Mouse (Mus musculus) adrenal gland (tissue): ENCODE results near the gene Pm20d1.
"Not testable (repeated sequence)": the region's sequence is repeated elsewhere in the genome, so short reads cannot be mapped to it uniquely, and the experiment has no call there.

ENCODE experiments used
- intact Hi-C: fragments of 180-260 bp; cut with DNase I; formaldehyde crosslinking; loops from one replicate; pipeline ENCODE4 v1.15.1; 2025

Pm20d1 gene

GRCm38 (mm10) chr1:131771440-131771839, 25.7 kb upstream of the Pm20d1 start:
- intact Hi-C loops, result no loop called here

- intact Hi-C loops, result no loop called here
Observed at GRCm38 (mm10) chr1:131794591-131794990, 2.6 kb upstream of the Pm20d1 start.

GRCm38 (mm10) chr1:131795171-131795570, 2.0 kb upstream of the Pm20d1 start:
- intact Hi-C loops, result no loop called here

DNA sequence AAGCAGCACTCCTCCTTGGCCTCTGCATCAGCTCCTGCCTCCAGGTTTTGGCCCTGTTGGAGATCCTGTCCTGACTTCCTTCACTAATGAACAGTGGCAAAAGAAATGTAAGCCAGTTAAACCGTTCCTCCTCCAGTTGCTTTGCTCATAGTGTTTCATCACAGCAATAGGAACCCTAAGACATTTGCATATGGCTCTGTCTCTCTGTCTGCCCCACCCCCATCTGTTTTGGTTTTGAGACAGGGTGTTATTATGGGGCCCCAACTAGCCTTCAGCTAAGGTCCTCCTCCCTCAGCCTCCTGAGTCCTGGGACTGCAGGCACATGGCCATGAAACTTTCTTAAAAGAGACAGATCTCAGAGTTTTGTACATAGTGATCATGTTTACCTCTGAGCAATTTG, 2.8 kb downstream of the Pm20d1 start:
- intact Hi-C loops, result no loop called here

DNA sequence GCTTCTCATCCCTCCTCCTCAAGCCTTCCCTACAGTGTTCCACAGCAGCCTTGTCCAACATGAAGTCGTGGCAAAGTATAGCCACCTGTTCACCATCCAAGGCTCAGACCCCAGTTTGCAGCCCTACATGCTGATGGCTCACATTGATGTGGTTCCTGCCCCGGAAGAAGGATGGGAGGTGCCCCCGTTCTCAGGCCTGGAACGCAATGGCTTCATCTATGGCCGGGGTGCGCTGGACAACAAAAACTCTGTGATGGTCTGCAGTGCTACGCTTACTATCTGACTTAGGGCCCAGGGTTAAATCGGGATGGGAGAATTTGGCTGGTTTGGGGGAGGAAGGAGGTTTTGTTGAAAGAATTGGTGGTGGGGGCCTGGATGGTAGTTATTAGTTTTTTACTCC, 3.9 kb downstream of the Pm20d1 start:
- intact Hi-C loops, result no loop called here

DNA sequence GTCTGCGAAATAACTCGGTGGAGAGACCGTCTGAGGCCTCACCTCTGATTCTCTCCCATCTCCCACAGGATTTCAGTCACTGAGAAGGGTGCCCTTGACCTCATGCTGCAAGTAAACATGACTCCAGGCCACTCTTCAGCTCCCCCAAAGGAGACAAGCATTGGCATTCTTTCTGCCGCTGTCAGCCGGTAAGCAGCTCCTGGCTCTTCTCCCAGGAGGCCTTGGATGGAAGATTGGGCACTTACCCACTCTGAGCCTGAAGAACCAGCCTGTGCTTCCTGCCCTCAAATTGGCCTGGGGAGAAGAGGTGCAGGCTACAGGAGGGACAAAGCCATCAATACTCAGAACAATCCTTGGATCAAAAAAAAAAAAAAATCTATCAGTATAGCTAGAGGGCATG, 5.5 kb downstream of the Pm20d1 start:
- intact Hi-C loops, result no loop called here

DNA sequence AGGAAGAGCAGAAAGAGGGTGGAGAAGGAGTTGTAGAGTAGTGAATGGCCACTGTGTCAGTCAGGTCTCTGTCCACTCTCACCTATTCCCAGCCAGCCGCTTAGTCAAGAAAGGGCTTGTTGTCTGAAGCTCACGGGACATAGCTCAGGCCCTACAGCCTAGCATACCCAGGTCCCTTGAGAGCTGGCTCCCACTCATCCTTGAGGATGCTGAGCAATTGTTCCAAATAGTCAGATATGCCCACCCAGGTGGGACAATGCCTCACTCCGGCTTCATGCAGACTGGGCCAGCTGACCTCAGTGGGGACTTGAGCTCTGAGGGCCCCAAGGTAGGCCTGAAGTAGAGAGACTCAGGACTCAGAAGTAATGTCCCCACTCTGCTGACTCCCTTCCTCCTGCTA, 7.0 kb downstream of the Pm20d1 start:
- intact Hi-C loops, result no loop called here

- intact Hi-C loops, result no loop called here
Observed at GRCm38 (mm10) chr1:131808986-131809385, 11.8 kb downstream of the Pm20d1 start.

DNA sequence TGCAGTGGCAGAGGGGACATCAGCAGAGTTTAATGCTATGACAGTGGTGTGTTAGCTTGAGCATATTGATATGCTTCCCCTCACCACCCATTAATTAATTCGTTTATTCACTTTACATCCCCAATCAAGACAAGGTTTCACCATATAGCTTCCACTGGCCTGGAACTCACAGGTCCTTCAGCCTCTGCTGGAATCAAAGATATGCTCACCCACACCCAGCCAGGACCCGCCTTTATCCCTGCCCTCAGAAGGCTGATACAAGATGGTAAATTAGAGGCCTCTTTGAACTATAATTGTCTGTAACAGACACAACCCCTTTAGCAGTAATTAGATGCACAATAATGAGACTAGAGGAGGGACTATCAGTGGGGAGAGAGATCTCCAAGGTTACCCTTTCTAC, 12.5 kb downstream of the Pm20d1 start:
- intact Hi-C loops, result no loop called here

GRCm38 (mm10) chr1:131811393-131811792, 14.2 kb downstream of the Pm20d1 start:
- intact Hi-C loops, result no loop called here

DNA sequence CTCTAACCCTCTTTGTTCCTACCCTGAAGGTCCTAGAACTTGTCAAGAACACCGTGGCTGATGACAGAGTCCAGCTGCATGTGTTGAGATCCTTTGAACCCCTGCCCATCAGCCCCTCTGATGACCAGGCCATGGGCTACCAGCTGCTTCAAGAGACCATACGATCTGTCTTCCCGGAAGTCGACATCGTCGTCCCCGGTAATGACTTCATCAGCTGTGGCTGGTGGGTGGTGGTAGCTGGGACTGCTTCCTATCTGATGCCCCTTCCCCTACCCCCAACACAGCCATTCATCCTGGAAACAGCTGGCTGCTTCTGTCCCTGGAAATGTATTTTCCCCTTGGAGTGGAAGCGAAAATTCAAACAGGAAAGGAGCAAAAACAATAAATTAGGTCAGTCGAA, 14.8 kb downstream of the Pm20d1 start:
- intact Hi-C loops, result no loop called here

DNA sequence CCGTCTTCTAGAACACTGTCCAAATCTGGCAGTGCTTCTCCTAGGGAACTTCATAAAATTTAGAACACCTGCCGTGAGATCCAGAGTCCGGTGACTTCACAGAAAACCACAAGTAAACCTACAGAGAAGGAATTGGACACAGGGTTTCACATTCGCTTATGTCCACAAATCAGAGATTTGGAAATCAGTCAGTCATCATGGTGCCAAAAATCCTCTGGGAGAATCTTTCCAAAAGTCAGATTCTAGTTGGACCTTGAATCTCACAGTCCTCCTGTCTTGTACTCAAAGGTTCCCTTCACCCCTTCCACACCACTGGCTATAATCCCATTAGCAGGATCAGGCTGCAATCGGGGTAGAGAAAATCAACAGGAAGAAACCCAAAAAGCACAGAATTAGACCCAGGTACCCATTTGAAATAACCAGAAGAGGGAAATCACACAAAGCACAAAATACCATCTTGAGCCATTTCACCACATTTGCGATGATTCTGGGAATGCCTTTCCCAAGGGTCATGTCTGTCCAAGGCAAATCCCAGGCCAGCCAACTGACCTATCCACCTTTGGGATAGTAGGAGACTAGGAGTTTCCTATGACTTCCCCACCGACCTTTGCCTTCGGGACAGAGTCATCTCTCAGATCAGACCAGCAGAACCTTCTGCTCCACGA, 15.6 kb downstream of the Pm20d1 start:
- intact Hi-C loops, result no loop called here

DNA sequence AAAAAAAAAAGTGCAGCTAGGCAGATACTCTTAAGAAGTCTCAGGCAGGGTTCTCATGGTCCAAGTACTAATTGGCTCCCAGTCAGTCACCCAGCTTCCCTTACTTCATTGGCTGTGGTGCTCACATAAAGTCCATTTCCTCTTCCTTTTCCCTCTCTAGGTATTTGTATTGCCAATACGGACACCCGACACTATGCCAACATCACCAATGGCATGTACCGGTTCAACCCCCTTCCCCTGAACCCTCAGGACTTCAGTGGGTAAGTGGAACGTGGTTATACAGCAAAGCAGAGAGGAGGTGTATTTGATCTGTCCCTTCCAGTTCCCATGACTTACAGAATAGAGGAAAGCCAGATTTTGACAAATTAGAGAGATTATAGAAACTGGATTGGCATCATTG, 16.6 kb downstream of the Pm20d1 start:
- intact Hi-C loops, result no loop called here

- intact Hi-C loops, result no loop called here
Observed at GRCm38 (mm10) chr1:131814191-131814590, 17.0 kb downstream of the Pm20d1 start.

DNA sequence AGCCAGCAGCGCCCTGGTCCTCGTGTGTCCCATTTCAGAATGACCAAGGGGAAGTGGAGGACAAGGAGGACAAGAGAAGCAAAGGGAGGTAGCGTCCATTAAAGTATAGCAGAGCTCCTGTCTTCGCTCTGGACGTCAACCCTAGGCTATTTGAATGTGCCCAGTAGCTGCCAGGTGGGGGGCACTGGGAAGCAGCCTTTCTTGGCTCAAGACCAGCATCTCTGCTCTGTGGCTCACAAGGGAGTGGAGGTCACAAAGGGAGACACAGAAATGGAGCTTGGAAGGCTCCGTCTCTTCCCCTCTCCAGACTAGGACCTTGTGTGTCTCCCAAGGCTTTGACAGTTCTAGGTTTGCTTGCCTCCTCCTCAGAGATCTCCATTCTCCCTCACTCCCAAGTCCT, 19.7 kb downstream of the Pm20d1 start:
- intact Hi-C loops, result no loop called here

- intact Hi-C loops, result not testable (repeated sequence)
Observed at GRCm38 (mm10) chr1:131820353-131820752, 23.2 kb downstream of the Pm20d1 start.

DNA sequence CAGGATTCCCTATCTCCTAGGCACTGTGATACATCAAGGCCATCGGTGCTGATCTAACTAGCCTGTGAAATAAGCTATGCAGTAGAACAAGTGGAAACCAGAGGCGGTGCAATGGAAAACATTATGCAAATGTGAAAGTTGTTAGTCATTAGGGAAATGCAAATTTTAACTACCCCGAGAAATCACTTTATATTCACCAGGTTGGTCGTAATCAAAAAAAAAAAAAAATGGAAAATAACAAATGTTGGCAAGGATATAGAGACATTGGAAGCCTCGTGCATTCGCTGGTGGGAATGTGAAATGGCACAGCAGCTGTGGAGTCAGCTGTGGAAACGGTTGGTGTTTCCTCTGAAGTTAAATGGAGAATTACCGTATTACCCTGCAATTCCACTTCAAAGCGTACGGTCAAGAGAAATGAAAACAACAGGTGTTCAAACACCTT, 23.7 kb downstream of the Pm20d1 start:
- intact Hi-C loops, result no loop called here

GRCm38 (mm10) chr1:131822292-131822691, 25.1 kb downstream of the Pm20d1 start:
- intact Hi-C loops, result no loop called here

DNA sequence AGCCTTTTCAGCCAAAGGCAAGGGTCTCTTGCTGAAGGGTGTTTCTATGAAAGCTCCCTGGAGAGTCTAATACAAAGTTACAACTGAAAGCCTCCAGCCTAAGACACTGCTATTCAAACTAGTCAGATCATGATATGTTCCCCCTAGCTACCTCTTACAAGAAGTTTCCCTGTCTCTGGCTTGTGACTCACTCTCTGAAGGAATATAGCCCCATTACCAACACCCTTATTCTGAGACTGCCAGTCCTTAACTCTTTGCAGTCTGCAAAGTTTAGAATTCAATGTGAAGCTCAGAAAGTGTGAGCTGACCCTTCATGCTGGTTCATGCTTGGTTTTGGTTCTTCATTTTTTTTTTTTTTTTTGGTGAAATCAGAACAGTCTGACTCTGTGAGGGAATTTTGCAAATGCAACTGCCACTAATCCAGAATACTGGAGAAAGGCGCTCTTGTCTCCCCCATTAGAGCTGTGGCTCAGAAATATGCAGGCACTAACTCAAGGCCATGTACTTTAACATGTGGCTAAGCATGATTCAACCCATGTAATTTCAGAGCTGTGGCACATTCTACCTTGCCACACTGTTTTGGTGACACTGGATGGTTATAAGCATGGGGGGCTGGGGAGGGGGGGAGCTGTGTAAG, 25.8 kb downstream of the Pm20d1 start:
- intact Hi-C loops, result no loop called here

DNA sequence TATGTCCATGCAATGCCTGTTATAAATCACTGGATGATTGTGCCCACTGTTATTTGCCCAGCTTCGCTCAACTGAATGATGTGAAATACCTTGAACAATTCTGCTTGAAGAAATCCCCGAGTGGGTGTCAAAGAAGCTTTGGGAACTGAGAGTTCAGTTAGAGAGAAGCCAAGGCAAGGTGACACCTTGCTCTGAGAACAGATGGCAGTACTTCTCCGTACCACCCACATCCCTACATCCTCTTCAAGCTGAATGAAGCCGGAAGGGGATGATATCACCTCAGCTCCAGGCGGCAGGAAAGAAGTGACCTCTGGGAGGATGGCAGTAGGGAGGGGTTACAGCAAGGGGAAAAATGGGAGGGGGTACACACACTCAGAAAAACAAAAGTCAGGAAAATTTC, 26.4 kb downstream of the Pm20d1 start:
- intact Hi-C loops, result no loop called here

DNA sequence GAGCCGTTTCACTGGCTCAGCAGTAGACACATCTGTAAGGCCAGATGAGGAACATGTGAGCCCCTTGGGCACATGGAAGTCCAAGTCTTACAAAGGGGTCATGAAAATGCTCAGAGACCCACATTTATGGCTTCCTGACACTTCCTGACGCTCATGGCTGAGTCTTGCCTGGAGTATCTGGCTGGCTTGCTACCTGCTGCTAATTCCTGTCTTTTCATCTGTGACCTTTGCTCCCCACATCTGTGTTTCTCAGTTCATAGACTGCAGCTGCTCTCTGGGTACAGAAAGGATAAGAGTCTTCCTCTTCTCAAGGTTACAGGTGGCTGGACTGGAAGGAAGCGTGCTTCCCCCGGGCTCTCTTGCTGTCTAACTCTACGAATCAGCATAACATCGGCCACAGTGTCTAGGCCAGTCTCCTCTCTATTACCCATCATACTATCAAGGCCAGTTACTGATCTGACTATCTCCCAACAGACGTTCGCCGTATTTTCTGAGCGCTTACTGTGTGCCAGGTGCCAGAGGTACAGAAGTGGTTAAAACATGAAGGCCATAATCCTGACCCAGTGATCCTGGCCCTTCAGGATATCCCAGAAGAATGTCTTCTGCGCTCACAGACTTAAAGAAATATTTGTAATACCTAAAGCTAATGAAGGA, 27.5 kb downstream of the Pm20d1 start:
- intact Hi-C loops, result no loop called here

- intact Hi-C loops, result no loop called here
Observed at GRCm38 (mm10) chr1:131827207-131827786, 30.1 kb downstream of the Pm20d1 start, which contains the start of gene Slc41a1. Gene Slc41a1, plus strand, starts transcription at chr1:131827493.
